Mouse (Mus musculus) bone marrow macrophage, adult 2 months (primary cell): Measurements from ENCODE around the gene Pten.
"Not testable (repeated sequence)": the region's sequence is repeated elsewhere in the genome, so short reads cannot be mapped to it uniquely, and the experiment has no call there.

ENCODE experiments used
- CTCF ChIP-seq: IDR thresholded peaks from 2 replicates; pipeline ENCODE4 v1.5.1; 2012; ENCODE audit warnings: low read depth, mild to moderate bottlenecking, low read length, moderate library complexity
- POLR2A ChIP-seq: IDR thresholded peaks from 2 replicates; pipeline ENCODE4 v1.6.1; 2012; ENCODE audit warnings: mild to moderate bottlenecking, low read depth, low read length, borderline replicate concordance

DNA sequence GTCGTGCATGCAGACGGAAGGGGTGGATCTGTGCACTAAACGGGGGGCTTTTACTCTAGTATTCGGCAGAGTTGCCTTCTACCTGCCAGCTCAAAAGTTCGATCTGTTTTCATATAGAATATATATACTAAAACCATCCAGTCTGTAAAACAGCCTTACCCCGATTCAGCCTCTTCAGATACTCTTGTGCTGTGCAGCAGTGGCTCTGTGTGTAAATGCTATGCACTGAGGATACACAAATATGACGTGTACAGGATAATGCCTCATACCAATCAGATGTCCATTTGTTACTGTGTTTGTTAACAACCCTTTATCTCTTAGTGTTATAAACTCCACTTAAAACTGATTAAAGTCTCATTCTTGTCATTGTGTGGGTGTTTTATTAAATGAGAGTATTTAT, 65.7 kb downstream of the Pten start:
- TF ChIP-seq POLR2A, CTCF: not testable (repeated sequence)
